Mouse (Mus musculus) kidney, adult 18-20 months (tissue): ENCODE measurements around the gene Mmp19.

ENCODE experiments used
- DNase-seq: peaks from one replicate; pipeline ENCODE4 v3.0.0; 2021

Gene Mmp19

DNA sequence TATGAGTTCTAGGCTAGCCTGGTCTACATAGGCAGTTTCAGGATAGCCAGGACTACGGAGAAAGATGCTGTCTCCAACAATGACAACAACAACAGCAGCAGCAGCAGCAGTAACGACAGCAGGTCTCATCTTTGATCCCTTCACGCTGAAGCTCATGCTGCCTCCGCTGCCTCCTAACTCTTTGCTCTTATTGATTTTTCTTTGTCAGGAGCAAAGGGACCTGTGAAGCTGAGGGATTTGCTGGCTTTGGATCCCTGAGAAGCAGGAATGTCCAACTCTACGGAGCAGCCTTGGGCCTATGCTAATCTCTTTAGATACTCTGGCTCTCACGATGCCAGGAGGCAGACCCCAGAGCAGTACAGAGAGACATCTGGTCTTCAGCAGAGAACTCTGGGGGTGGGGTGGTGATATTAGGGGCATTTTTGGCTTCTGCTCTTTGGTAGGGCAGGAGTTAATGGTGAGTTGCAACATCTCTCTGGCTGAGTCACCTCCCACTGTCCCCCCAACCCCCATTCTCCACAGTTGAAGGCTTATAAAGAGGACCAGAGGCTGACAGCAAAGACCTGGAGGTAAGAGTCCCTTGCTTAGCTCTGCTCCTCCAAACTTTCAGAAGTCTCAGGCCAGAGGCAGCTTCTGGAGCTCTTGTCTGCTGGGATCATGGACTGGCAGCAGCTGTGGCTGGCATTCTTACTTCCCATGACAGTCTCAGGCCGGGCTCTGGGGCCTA lies at the start of gene Mmp19:
Gene Mmp19 (plus strand): TSS at position 513 of the 727 bp plus-strand sequence.
- no peak for DNase-seq

DNA sequence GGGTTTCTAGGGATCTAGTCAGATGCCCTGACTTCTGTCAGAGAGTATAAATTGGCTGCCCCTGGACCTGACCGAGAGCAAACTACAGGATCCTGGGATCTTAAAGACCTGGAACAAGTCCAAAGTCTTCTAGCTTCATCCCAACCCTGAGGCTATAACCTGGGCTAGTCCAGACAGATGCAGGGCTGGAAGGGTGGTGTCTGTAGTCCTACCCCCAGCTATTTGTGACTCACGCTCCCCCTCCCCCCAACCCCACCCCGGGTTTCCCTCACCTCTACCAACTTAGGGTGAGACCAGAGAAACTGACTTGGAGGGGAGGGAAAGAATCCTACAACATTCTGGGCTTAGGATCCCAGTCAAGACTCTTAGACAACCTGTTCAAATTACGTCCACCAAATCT lies 48.1 kb upstream of the Mmp19 start:
- no peak for DNase-seq

DNA sequence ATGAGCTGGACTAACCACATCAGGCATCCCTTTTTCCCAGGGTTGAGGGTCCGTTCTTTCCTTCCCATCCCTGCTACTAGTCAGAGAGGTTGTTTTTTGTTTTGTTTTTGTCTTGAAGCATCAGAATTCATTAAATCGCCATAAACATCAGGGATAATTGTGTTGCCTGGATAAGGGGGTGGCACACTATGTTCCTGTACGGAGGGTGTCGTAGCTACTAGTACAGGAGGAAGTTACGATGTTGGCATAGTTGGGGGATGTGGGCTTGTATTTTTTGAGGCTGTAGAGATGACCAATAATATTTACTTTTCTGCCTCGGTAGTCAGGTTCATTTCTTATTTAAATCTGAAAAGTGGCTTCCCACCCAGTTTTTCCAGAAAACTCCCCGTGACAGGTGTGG lies 47.5 kb upstream of the Mmp19 start:
- DNase-seq: no peak

DNA sequence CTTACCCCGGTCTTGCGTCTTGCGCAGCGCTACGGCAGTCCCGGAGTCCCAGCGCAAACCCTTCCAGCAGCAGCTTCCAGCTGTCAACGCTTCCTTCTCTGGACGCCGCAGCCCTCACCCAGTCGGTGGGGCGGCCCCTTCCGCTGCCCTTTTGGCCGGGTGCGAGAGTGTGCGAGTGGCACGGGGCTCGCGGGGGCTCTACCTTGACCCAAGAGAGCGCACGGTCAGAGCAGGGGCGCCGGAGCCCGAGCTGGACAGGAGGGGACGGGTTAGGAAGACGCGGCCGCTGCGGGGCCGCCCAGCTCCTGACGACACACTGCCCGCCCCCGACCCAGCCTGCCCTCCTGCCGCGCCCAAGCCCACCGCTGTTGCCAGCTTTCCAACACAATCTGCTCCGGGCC lies 46.9 kb upstream of the Mmp19 start:
- peak; percentile 77 for DNase-seq

DNA sequence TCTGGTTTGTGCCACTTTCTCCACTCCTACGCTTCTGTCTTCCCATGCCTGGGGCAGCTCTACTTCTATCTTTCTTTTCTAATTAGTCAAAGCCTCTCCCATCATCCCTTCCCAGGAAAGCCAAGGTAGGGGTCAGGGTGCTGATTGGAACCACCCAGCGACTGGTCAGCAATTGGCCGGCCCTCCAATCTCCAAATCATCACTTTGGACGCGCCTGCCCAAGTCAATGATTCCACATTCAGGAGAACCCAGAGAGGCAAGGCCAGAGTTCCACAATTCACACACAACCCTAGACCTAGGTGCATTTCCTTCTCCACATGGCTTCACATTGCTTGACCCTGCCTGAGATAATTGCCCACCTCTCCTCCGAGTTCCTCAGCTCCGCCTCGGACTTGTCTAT lies 46.5 kb upstream of the Mmp19 start:
- no peak for DNase-seq

DNA sequence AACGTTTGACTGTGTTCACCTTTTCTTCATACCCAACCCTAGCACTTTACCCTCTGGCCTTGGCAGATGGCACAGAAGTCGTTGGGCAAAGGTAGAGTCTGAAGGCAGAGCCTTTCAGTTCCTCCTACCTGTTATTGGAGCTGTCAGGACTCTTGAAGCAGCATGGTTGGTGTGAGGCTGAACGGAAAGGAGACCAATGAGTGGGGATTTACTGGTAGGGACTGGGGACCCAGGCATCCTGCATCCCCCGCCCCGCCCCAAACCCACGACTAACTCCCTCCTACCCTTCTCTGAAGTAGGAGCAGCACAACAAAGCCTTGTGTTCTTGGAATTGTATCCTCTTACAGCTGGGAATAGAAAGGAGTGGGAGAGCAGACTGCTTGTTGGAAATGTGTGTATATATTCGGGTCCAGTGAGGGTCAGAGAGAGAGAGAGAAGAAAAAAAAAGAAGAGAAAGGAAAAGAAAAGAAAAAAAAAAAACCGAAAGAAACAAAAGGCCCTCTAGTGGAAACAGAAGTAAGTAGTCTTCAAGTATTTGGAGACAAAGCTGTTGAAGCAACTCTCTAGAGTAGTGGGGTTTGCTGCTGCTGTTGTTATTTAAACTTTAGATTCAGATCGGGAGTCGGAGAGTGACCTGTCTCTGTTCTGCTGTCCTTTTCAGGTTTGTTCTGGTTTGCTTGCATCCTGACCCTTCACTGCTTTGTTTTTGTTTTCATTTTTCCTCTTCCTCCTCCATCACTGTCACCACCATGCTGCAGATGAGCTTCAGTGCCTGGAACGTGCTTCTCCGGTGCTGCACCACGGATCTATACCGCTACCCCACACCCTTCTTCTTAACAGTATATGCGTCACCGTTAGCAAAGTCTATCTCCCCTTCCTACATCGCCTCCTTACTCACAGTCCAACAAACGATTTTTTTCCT lies 45.8 kb upstream of the Mmp19 start, which contains the start of gene Dgka:
Gene Dgka (minus strand): TSS at position 176 of the 922 bp plus-strand sequence.
- no peak for DNase-seq

DNA sequence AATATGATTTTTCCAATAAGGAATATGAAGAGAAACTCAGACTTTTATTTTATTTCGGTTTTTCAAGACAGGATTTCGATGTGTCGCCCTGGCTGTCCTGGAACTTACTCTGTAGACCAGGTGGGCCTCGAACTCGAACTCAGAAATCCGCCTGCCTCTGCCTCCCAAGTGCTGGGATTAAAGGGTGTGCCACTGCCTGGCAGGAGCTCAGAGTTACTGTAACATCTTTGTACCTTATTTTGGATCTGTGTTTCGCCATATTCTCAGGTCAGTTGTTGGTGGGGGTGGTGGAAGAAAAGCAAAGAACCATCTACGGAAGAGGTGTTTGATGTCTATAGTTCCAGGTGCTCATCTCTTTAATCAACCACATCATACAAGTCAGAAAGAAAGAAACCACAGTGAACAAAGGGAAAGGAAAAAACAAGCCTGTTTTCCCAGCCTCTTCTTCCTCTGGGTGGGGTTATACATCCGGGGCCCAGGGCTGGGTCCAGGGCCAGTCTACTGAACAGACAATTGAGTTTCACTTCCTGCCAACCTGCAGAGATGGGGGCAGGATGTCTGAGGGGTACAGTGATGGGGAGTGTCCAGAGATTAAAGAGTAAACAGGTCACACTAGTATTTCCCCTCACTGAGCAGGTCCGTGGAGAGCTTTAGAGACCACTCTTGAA lies 44.6 kb upstream of the Mmp19 start:
- DNase-seq: no peak

DNA sequence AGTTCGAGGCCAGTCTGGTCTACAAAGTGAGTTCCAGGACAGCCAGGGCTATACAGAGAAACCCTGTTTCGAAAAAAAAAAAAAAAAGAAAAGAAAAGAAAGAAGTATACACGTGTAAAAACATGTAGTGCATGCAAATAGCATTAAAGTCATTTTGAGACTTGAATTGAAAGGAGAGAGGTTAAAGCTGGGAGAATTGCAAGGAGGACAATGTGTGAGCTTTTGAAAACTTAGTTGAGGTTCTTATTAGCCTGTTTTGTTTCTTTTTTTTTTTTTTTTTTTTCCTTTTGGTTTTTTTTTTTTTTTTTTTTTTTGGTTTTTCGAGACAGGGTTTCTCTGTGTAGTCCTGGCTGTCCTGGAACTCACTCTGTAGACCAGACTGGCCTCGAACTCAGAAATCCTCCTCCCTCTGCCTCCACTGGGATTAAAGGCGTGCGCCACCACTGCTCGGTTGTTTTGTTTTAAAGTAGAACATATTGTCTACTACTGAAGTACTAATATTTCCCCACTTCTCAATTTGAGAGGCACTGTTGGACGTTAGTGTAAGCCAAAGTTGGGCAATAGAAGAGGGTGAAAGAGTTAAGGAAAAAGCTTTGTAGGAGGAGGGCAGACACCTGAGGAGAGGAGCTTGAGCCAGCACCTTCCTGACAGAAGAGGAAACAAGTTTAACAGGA lies 43.6 kb upstream of the Mmp19 start:
- no peak for DNase-seq

DNA sequence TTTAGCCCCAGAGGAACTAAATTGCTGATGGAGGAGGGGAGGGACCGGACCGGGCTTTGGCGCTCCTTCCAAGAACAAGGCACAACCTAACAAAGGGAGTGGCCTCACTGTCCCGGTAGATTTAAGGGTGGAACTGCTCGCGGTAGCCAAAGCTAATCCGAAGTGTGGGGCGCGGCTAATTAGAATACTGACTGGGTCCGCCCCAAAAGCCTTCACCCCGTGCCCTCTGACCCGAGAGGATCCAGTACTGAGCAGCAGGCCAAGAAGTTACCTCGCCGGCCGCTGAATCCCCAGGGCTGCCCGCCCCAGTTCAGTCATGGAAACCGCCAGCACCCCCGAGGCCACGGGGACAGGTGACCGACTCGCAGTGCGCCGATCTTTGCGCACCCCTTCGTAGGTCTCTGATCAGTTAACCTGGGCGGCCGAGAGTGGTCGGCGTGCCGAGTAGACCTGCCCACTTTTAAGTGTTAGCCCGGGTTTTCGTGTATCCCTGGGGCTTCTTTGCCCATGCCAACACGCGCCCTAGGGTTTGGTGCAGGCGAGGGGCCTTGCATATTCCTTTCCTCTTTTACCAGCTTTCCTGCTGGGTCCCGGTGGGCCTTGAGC lies 43.0 kb upstream of the Mmp19 start, which contains the start of gene Pym1:
Gene Pym1 (plus strand): TSS at position 244 of the 606 bp plus-strand sequence.
- DNase-seq: peak; percentile 89

DNA sequence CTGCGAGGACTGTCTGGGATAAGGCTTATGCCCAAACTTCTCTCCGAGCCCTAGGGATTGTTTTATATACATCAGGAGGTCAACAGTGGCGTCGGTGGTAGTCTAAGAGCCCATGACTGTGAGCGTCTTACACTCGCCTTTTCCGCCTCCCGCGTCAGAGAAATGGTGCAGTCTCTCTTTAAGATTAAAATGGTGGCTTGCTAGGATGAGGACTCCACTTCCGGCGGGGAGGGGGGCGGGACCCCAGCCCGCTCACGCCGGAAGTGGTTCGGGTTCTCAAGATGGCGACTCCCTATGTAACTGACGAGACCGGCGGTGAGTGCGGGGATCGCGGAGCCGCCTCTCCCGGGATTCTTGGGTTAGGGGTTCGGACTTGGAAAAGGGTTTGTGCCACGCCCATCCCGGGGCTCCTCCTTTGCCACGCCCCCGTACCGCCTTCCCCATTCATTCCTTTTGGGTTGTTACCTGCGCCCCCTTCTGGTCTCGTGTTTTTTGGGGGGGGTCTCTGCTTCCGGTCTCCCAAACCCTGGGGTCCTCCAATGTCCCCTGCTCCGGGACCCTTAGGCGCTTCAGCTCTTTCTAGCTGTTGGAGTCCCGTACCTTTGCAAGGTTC lies 42.4 kb upstream of the Mmp19 start:
- DNase-seq: peak; percentile 84

DNA sequence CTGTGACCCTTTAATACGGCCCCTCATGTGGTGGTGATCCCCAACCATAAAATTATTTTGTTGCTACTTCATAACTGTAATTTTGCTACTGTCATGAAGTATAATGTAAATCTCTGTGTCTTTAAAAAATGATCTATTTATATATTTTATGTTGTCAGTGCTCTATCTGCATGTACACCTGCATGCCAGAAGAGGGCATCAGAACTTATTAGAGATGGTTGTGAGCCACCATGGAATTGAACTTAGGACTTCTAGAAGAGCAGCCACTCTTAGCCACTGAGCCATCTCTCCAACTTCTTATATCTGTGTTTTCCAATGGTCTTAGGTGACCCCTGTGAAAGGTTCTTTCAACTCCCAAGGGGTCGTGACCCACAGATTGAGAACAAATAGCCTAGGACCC lies 17.8 kb upstream of the Mmp19 start:
- DNase-seq: no peak

DNA sequence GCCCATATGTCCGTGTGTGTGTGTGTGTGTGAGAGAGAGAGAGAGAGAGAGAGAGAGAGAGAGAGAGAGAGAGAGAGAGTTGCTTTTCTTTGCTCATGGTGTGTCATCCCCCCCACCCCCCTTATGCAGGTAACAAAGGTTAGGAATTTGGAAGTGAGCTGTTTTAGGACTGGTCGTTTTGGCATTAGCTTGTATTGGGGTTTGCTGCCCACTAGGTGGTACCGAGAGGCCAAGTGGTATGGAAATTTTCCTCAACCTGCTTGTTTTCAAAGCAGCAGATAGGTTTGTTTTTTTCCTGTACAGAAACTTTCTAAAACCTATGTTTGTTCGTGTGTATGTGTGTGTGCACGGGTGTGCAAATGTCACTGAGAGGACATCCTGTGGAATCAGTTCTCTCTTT lies 17.0 kb upstream of the Mmp19 start:
- DNase-seq: no peak

DNA sequence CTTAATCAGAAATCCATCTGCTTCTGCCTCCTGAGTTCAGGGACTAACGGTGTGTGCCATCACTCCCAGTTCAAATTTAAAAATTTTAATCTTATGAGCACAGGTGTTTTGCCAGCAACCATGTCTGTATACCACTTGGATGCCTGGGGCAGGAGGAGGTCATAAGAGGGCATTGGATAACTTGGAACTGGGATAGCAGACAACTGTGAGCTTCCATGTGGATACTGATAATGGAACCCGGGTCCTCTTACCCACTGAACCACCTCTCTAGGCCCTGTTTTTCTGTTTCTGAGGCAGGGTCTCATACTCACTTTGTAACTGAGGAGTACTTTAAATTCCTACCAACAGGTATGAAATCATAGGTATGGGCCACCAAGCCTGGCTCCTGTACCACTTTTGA lies 12.3 kb upstream of the Mmp19 start:
- DNase-seq: no peak

DNA sequence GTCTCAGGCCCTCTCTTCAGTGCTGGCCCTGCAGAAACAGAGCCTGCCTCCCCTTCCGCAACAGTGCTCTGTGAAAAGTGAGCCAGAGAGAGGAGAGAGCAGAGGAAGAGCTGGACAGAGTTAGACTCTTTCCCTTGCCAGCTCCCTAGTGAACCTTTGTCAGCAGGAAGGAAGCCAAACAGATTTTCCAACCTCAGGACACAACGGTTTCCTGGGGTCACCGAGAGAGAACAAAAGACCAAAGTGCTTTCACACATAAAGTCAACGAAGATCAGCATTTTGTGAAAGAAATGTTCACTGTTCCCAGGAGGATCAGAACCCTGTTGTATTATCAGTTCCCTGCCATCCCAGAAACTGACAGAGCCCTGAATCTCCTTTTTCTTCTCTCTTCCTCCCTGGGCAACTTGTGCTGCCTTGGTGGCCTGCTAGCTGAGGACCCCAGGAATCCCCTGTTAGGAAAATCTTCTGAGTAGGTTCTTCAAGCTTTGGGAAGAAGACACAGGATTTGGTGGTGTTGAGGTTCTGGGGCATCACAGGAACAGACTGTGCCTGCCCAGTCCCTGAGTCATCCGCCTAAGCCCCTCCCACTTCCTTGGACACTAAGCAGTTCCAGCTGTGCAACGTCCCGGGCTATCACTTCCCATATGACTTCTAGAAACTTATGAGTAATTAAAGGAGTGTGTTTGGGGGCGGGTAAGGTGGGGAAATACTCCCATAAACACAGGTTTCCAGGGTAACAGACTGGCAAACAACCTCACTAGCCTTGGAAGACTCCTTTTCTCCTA lies 11.5 kb upstream of the Mmp19 start:
- DNase-seq: peak; percentile 72

DNA sequence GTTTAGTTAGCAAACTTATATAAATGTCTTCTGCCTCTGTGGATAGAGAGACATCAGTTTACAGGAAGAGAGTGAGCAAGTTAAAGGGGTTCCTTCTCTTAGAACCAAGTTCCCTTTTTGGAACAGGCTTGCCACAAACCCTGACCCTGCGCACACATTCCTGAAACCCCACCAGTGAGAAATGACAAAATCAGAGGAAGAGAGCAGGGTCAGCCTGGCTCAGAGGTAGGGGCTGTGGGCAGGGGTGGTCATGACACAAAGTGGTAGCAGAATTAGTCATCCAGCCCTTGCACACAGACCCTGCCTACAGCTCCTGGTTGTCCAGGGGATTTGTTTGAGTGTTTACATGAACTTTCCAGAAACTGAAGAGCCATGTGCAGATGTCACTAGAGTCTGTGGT lies 10.5 kb upstream of the Mmp19 start:
- no peak for DNase-seq

DNA sequence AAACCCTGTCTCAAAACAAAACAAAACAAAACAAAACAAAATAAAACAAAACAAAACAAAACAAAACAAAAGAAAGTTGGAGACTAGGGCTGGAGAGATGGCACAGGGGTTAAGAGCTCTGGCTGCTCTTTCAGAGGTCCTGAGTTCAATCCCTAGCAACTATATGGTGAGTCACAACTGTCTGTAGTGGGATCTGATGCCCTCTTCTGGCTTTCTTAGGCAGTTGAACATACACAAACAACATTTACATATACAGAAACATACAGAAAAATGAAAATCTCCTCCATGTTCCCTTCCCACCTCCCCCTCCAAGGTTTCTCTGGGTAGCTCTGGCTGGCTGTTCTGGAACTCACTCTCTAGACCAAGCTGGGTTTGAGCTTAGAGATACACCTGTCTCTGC lies 1.3 kb downstream of the Mmp19 start:
- no peak for DNase-seq

DNA sequence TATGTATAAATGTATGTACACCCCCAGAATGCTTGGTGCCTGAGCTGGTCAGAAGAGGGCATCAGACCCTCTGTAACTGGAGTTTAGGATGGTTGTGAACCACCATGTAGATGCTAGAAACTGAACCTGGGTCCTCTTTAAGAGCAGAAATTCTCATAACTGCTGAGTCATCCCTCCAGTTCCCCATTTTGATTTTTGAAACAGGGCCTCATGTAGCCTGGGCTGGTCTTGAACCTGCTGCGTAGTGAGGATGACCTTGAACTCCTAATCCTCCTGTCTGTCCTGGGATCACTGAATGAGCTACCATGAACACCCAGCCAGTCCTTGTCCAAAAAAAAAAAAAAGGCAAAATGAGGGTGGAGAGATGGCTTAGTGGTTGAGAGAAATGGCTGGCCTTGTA lies 2.5 kb downstream of the Mmp19 start:
- no peak for DNase-seq

DNA sequence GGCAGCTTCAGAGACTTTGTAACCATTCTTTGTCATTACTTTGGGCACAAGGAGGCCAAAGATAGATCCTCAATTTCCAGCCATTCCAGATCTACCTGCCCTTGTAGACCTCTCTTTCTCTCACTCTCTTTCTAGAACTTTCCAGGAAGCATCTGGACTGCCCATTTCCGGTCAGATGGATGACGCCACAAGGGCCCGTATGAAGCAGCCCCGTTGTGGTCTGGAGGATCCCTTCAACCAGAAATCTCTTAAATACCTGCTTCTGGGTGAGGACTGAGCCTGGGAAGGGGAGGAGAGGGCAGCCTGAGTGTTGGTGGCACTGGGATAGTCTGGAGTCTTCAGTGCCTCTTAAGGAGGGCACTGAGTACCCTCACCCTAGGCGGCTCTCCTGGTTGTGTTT lies 3.7 kb downstream of the Mmp19 start:
- no peak for DNase-seq

DNA sequence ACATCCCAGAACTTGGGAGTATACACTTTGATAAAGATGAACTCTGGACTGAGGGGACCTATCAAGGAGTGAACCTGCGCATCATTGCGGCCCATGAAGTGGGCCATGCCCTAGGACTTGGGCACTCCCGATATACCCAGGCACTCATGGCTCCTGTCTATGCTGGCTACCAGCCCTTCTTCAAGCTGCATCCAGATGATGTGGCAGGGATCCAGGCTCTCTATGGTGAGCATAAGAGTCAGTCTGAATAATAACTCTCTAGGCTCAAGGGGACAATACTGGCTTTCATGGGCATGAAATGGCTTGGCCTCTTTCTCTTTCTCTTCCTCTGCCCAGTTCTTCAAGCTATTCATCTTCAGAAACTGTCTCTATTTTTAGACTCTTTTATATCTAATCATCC lies 4.9 kb downstream of the Mmp19 start:
- no peak for DNase-seq

DNA sequence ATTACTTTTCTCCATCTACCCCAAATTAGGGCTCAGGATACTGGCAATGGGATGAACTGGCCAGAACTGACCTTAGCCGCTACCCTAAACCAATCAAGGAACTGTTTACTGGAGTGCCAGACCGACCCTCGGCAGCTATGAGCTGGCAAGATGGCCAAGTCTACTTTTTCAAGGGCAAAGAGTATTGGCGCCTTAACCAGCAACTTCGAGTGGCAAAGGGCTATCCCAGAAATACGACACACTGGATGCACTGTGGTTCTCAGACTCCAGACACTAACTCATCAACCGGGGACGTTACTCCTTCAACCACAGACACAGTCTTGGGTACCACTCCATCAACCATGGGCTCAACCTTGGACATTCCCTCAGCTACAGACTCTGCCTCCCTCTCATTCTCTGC lies 8.0 kb downstream of the Mmp19 start:
- no peak for DNase-seq

DNA sequence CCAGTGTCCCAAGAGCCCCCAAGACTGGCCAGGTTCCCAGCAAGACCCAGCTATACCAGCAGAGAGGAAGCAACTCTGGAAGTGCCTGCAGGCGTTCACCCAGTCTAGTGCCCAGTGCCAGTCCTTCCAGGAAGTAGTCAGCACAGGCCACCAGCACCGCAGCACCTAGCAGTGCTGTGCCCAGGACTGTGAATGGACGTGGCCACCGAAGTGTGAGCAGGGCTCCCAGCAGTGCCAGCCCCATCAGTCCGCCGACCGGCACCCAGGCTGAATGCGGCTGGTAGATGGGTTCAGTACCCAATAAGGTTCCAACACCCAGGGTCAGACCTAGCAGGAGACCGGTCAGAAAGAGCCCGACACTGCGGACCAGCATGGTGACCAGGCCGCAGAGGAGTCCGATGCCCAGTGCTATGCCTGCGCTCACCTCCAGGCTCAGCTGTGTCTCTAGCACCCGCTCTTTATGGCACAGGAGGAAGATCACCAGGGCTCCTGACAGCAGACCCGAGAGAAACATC lies 11.3 kb downstream of the Mmp19 start:
- no peak for DNase-seq
